Mouse (Mus musculus) olfactory bulb, adult 2 months (tissue): ENCODE measurements around the gene Psme3. TPM values are rescaled to one million over a fixed set of nuclear protein-coding genes. Genes with fewer than 3 reads are reported as not detected.
"Not testable (repeated sequence)": the region's sequence is repeated elsewhere in the genome, so short reads cannot be mapped to it uniquely, and the experiment has no call there.

Experiments
- H3K27ac ChIP-seq: fragments of 200-500 bp; 2 replicates; pipeline ENCODE4 v1.5.1; 2012; ENCODE audit warnings: low read depth, low read length; ENCODE audit not compliant: insufficient read depth
- H3K4me1 ChIP-seq: fragments of 200-500 bp; 2 replicates; pipeline ENCODE4 v1.6.1; 2012; ENCODE audit warnings: low read length; ENCODE audit not compliant: control insufficient read depth, insufficient read depth
- H3K4me3 ChIP-seq: fragments of 200-500 bp; 2 replicates; pipeline ENCODE4 v1.5.1; 2012; ENCODE audit warnings: mild to moderate bottlenecking, low read depth, low read length, moderate library complexity; ENCODE audit not compliant: insufficient read depth
- CTCF ChIP-seq: fragments of 200-500 bp; IDR thresholded peaks from 2 replicates; pipeline ENCODE4 v1.5.1; 2012; ENCODE audit warnings: low read depth, mild to moderate bottlenecking, low read length, moderate library complexity; ENCODE audit not compliant: insufficient read depth
- POLR2A ChIP-seq: fragments of 200-500 bp; IDR thresholded peaks from 2 replicates; pipeline ENCODE4 v1.6.1; 2012; ENCODE audit warnings: mild to moderate bottlenecking, low read depth, low read length, moderate library complexity; ENCODE audit not compliant: insufficient read depth
- WGBS: fragments of 180-500 bp; shearing (Covaris S2); methylation state at CpG from one replicate; pipeline ENCODE4 v1.1.7; 2018; 5-methylcytosine and 5-hydroxymethylcytosine counted together
- polyA plus RNA-seq: library from polyadenylated mRNA; stranded (reverse); fragments of >200 nt; gene quantifications from 2 replicates; pipeline ENCODE4 v1.2.4, GENCODE M21; 2012; ENCODE audit warnings: low replicate concordance; ENCODE audit not compliant: missing spikeins, insufficient read depth, insufficient read length

Psme3 gene
- polyA plus RNA-seq, 1 experiment = not detected

DNA sequence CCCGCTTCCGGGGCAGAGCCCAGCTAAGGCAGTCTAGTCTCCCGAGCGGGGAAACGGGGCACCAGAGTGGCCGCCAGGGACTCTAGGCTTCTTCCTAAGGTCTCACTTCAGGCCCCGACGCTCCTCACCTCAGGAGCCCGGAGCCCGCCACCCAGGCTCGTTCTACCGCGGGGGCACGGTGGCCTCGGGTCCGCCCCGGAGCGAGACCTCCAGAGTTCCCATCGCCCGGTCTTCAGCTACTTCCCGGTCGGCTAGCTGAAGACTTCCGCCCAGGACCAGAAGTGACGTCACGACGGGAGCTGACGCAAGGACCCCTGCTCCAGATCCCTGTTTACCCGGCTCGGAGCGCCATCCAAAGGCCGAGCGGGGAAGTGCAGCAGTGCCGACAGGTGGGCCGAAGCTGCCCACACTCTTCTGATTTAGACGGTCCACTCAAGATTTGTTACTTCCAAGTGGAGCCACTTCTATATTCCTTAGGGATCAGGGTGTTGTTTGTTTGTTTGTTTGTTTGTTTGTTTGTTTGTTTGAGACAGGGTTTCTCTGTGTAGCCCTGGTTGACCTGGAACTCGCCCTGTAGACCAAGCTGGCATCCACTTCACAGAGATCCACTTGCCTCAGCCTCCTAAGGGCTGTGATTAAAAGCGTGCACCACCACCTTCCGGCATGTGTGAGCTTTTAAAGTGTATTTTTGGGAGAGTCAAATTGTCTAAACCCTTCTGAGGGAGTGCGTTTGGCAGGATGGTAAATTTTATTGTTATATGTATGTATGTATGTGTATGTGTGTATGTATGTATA is 13.8 kb upstream of the Psme3 start, which contains the start of gene Becn1:
TSS of gene Becn1 (minus strand) at position 283 of the 795 bp plus-strand sequence.
- no peak within 1 kb of the TSS for H3K27ac ChIP-seq
- H3K4me1 ChIP-seq = peaks cover 5% of the 10 kb centered on the region; the same call in 1 of the 2 replicates
- TF ChIP-seq CTCF (peak; percentile 87), POLR2A (peak; percentile 70)
- WGBS = 5% methylated on average over 39 of the region's 39 CpGs
- H3K4me3 ChIP-seq = peak within 1 kb of the TSS; percentile 72

DNA sequence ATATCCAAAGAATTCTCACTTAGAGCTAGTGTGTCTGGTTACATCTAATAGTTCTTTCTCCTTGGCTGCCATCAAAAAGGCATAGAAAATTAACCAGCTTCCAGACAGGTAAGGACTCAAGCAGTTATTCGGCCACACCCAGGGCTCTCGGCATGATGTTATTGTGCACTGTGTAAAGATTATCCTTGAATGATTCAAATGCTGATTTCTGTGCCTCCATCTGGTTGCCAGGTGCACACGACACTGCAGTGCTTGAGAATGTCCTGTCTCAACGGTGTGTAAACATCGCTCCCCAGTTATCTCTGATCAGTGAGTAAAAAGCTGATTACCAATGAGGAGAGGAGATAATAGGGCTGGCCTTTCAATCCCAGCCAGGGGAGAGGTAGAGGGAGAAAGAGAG is 8.3 kb upstream of the Psme3 start:
- Histone ChIP-seq H3K4me1 (no peaks in the 10 kb centered on the region), H3K4me3 (no peak overlapping the region), H3K27ac (no peak overlapping the region)
- 46% methylated on average over 5 of the region's 5 CpGs for WGBS
- TF ChIP-seq CTCF (no peak), POLR2A (no peak)

DNA sequence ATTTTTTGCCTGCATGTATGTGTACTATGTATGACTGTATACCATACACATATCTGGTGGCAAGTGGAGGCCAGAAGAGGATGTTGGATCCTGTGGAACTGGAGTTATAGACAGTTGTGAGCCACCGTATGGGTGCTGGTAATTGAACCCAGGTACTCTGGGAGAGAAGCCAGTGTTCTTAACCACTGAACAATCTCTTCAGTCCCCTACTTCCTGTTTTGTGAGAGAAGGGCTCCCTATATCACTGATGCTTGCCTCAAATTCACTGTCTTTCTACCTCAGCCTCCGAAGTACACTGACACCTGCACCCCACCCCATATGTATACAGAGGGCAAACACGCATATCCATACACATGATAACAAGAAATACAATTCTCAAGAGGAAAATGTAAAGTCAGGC is 4.9 kb upstream of the Psme3 start:
- H3K4me3 ChIP-seq = no peak overlapping the region
- no peaks in the 10 kb centered on the region for H3K4me1 ChIP-seq
- no peak for TF ChIP-seq CTCF
- TF ChIP-seq POLR2A = no peak
- H3K27ac ChIP-seq = no peak overlapping the region
- 89% methylated on average over 3 of the region's 3 CpGs for WGBS

DNA sequence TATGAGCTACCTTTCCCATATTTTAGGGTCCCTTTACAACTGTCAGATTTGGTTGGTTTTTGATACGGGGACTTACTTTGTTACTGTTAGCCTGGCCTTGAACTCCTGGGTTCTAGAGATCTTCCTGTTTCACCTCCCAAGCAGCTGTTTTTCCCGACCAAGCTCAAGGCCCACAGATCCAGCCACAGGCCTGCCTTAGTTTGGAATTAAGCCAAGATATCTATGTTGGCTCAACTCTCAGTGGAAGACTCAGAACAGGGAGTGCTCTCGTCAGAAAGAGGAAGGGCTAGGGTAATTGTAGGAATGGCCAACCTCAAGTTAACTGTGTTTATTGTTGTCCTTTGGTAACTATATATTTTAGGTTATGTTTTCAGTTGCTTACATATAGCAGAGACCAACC is 3.9 kb upstream of the Psme3 start:
- Histone ChIP-seq H3K4me3 (no peak overlapping the region), H3K27ac (no peak overlapping the region), H3K4me1 (peaks cover 2% of the 10 kb centered on the region; the same call in 1 of the 2 replicates)
- no peak for TF ChIP-seq POLR2A
- 63% methylated on average over 3 of the region's 3 CpGs for WGBS

DNA sequence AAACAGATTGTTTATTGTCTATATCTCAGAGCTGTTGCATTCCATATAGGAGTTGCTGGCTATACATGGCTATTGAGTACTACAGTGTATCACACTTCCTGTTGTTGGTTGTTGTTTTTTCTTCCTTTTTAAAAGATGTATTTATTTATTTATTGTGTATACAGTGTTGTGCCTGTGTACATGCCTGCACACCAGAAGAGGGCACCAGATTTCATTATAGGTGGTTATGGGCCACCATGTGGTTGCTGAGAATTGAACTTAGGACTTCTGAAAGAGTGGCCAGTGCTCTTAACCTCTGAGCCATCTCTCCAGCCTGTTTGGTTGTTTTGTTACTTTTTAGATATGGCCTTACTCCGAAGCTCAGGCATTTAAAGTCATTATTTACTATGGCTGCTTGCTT is 1.4 kb upstream of the Psme3 start:
- TF ChIP-seq CTCF (no peak), POLR2A (no peak)
- H3K4me1 ChIP-seq = peaks cover 2% of the 10 kb centered on the region; the same call in 1 of the 2 replicates
- 94% methylated on average over 1 of the region's 1 CpGs for WGBS

DNA sequence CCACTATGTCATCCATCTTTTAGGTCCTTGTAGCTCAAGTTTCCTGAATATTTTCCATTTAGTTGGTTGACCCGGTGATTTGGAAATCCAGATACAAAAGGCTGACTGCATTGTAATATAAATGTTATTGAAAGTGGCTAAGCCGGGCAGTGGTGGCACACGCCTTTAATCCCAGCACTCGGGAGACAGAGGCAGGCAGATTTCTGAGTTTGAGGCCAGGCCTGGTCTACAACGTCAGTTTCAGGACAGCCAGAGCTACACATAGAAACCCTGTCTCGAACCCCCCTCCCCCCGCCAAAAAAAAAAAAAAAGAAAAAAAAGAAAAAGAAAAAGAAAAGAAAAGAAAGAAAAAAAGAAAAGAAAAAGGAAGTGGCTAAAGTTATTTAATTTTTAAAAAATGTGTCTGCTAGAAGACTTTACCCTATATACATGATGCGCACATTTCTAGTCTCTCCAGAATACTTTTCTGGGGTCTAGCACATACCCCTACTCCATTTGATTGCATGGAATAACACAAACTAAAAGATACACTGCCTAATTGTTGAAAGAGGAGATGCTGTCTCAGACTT is 847 bp upstream of the Psme3 start:
- no peak for TF ChIP-seq POLR2A
- no peak for TF ChIP-seq CTCF
- Histone ChIP-seq H3K4me3 (peak overlapping the region; percentile 80; the same call in 1 of the 2 replicates), H3K27ac (peak overlapping the region; percentile 77; the same call in 1 of the 2 replicates), H3K4me1 (peaks cover 2% of the 10 kb centered on the region; the same call in 1 of the 2 replicates)
- 84% methylated on average over 8 of the region's 8 CpGs for WGBS

More for the DNA sequence above, 1.4 kb upstream of the Psme3 start:
- H3K4me3 ChIP-seq = no peak overlapping the region
- H3K27ac ChIP-seq = no peak overlapping the region

DNA sequence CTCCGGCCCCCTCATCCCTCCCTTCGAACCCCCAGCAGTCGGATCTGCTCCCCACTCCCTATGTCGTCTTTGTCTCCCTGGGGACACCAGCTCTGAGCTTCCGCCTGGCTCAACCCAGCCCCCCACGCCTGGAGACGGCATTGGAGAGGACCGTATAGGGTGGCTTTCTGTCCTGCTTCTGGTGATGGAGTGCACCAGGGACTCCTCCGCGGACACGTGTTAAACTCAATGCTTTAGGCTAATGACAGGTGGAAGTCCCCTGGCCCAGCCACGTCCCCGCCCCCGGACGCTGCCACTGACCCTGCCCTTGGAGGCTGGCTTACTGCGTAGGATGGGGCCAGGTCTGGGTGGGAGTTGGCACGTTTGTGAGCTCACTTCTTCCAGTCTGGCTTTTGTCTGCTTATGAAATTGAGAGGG is 496 bp downstream of the Psme3 start:
- TF ChIP-seq POLR2A (no peak), CTCF (no peak)
- Histone ChIP-seq H3K27ac (no peak overlapping the region), H3K4me3 (peak overlapping the region; percentile 80), H3K4me1 (peaks cover 2% of the 10 kb centered on the region; the same call in 1 of the 2 replicates)
- under 1% methylated on average over 17 of the region's 17 CpGs for WGBS

DNA sequence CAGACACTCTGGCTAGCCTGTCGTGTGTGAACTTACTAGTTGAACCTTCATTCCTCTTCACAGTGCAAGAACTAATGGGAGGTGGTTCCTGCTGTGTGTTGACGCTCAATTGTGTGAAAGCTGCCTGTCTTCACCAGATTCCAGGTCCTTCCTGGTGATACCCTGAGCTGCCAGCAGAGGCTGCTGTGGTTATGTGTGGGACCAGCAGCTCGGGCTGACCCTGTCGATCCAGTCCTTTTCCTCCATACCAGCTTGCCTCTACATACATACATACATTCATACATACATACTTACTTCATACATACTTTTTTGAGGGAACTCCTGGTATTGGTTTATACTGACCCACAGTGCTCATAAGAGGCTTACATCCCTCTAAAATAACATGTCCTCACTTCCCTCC is 7.6 kb downstream of the Psme3 start:
- Histone ChIP-seq H3K27ac (no peak overlapping the region), H3K4me1 (no peaks in the 10 kb centered on the region), H3K4me3 (no peak overlapping the region)
- no peak for TF ChIP-seq POLR2A
- TF ChIP-seq CTCF = peak; percentile 84
- WGBS = 3% methylated on average over 4 of the region's 4 CpGs

DNA sequence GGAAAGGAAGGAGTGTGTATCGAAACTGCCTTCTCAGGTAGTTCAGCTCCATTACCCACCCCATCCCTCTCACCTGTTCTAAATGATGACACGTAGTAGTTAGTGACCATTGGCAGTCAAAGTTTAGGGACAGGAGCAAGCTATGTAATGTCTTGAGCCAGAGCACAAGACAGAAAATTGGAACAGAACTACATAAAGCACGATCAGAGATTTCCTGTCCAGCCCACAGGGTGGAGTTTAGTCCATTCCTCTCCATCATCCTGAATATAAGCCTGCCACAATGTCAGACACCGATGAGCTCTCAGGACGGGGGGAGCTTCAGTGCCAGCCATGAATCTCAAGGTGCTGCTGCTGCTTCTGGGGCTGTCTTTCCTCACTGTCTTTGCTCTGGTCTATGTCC is 8.8 kb downstream of the Psme3 start, which contains the start of gene Aoc2:
TSS of gene Aoc2 (plus strand) at position 301 of the 400 bp plus-strand sequence.
- Histone ChIP-seq H3K4me1 (peaks cover 3% of the 10 kb centered on the region; the same call in 1 of the 2 replicates), H3K27ac (no peak within 1 kb of the TSS), H3K4me3 (no peak within 1 kb of the TSS)
- TF ChIP-seq POLR2A (no peak), CTCF (no peak)
- WGBS = 93% methylated on average over 5 of the region's 5 CpGs

DNA sequence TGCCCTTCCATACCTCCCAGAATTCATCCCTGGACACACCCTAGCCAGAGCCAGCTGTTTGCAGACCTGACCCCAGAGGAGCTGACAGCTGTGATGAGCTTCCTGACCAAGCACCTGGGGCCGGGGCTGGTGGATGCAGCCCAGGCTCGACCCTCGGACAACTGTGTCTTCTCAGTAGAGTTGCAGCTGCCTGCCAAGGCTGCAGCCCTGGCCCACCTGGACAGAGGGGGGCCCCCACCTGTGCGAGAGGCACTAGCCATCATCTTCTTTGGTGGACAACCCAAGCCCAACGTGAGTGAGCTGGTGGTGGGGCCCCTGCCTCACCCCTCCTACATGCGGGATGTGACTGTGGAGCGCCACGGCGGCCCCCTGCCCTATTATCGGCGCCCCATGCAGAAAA is 9.2 kb downstream of the Psme3 start:
- 93% methylated on average over 11 of the region's 11 CpGs for WGBS
- H3K4me1 ChIP-seq, H3K27ac ChIP-seq, H3K4me3 ChIP-seq: not testable (repeated sequence)
